Mouse (Mus musculus) kidney, postnatal 0 days (tissue): ENCODE measurements at regions not wholly inside any gene's neighbourhood (a gene's known extent, or its start where the extent isn't known, plus 50 kb on each side); places are given as distances from the start of the nearest gene placed in this dataset.
A peak's percentile ranks its signal among the peaks of the same experiment; 100 is the strongest.

ENCODE experiments used
- ATAC-seq: fragments of 200-750 bp; cut with Nextera tagmentation; replicated peaks from 2 replicates; pipeline ENCODE4 v1.8.0; 2017; ENCODE audit warnings: low read depth, moderate number of reproducible peaks, moderate TSS enrichment, moderate library complexity; ENCODE audit not compliant: low FRiP score
- DNase-seq: peaks from one replicate; pipeline ENCODE4 v3.0.0-alpha.2; 2016; ENCODE audit warnings: low spot score
- H3K27ac ChIP-seq: fragments of 300-500 bp; sonication (generic); 2 replicates; pipeline ENCODE4 v1.5.1; 2014; ENCODE audit warnings: mild to moderate bottlenecking
- H3K27me3 ChIP-seq: fragments of 300-500 bp; sonication (generic); 2 replicates; pipeline ENCODE4 v1.6.1; 2014; ENCODE audit warnings: low read length, mixed read lengths; ENCODE audit not compliant: insufficient read depth
- H3K36me3 ChIP-seq: fragments of 300-500 bp; sonication (generic); 2 replicates; pipeline ENCODE4 v1.6.1; 2014; ENCODE audit warnings: low read length, mixed read lengths; ENCODE audit not compliant: insufficient read depth
- H3K4me1 ChIP-seq: fragments of 300-500 bp; sonication (generic); replicated peaks from 2 replicates; pipeline ENCODE4 v1.6.1; 2014; ENCODE audit warnings: antibody characterized with exemption, low read length, mixed read lengths; ENCODE audit not compliant: insufficient read depth
- H3K4me2 ChIP-seq: fragments of 300-500 bp; sonication (generic); 2 replicates; pipeline ENCODE4 v1.6.1; 2014; ENCODE audit warnings: mild to moderate bottlenecking, low read length, moderate library complexity, mixed read lengths
- H3K4me3 ChIP-seq: fragments of 300-500 bp; sonication (generic); replicated peaks from 2 replicates; pipeline ENCODE4 v1.5.1; 2014; ENCODE audit warnings: low read depth, low read length
- H3K9ac ChIP-seq: fragments of 300-500 bp; sonication (generic); 2 replicates; pipeline ENCODE4 v1.6.1; 2014; ENCODE audit warnings: low read depth, low read length
- H3K9me3 ChIP-seq: fragments of 300-500 bp; sonication (generic); replicated peaks from 2 replicates; pipeline ENCODE4 v1.6.1; 2016; ENCODE audit warnings: low read length, inconsistent platforms, mixed read lengths
- CTCF ChIP-seq: IDR thresholded peaks from 2 replicates; pipeline ENCODE4 v1.5.1; 2016; ENCODE audit warnings: antibody characterized with exemption, low read depth, mild to moderate bottlenecking, moderate library complexity
- WGBS: fragments of 180-500 bp; shearing (Covaris S2); extraction: QIAGEN DNeasy Blood & Tissue Kit; methylation state at CpG from one replicate; pipeline ENCODE4 v1.1.7; 2014; 5-methylcytosine and 5-hydroxymethylcytosine counted together

- 41% methylated on average over 7 of the region's 7 CpGs for whole genome bisulfite sequencing
- Histone ChIP-seq H3K9ac (no peak overlapping the region), H3K36me3 (no peaks in the 10 kb centered on the region), H3K27ac (no peak overlapping the region), H3K27me3 (no peaks in the 10 kb centered on the region), H3K9me3 (no peaks in the 10 kb centered on the region), H3K4me1 (no peaks in the 10 kb centered on the region; the same call in 1 of the 2 replicates), H3K4me2 (no peak overlapping the region), H3K4me3 (no peak overlapping the region)
- TF ChIP-seq CTCF, result no peak
- DNase-seq (no peak), ATAC-seq (peak; percentile 85)
These were observed 131.8 kb upstream of the Sh3bp4 start for GRCm38 (mm10) chr1:88938458-88938857.

GRCm38 (mm10) chr1:88943039-88943438, 127.2 kb upstream of the Sh3bp4 start:
- H3K36me3 ChIP-seq, result no peaks in the 10 kb centered on the region
- H3K9ac ChIP-seq, result no peak overlapping the region
- H3K4me3 ChIP-seq, result no peak overlapping the region
- WGBS, result 41% methylated on average over 8 of the region's 8 CpGs
- DNase-seq (no peak), ATAC-seq (no peak)
- TF ChIP-seq CTCF, result no peak
- no peaks in the 10 kb centered on the region; the same call in 1 of the 2 replicates for H3K4me1 ChIP-seq
- no peak overlapping the region for H3K27ac ChIP-seq
- H3K9me3 ChIP-seq, result no peaks in the 10 kb centered on the region
- H3K4me2 ChIP-seq, result no peak overlapping the region
- H3K27me3 ChIP-seq, result no peaks in the 10 kb centered on the region

GRCm38 (mm10) chr1:88945868-88946267, 124.3 kb upstream of the Sh3bp4 start:
- Histone ChIP-seq H3K4me1 (no peaks in the 10 kb centered on the region), H3K4me3 (no peak overlapping the region), H3K9me3 (no peaks in the 10 kb centered on the region), H3K27me3 (no peaks in the 10 kb centered on the region), H3K27ac (no peak overlapping the region), H3K4me2 (no peak overlapping the region), H3K36me3 (no peaks in the 10 kb centered on the region), H3K9ac (no peak overlapping the region)
- DNase-seq (no peak), ATAC-seq (no peak)
- no peak for TF ChIP-seq CTCF
- WGBS, result 92% methylated on average over 10 of the region's 10 CpGs

- ATAC-seq, result no peak
These were observed 123.8 kb upstream of the Sh3bp4 start for GRCm38 (mm10) chr1:88946374-88946773.

GRCm38 (mm10) chr1:88949911-88950310, 120.3 kb upstream of the Sh3bp4 start:
- Histone ChIP-seq H3K9ac (no peak overlapping the region), H3K27me3 (no peaks in the 10 kb centered on the region), H3K4me2 (no peak overlapping the region), H3K9me3 (no peaks in the 10 kb centered on the region), H3K4me3 (no peak overlapping the region), H3K4me1 (no peaks in the 10 kb centered on the region), H3K36me3 (no peaks in the 10 kb centered on the region), H3K27ac (no peak overlapping the region)
- TF ChIP-seq CTCF, result no peak
- WGBS, result 77% methylated on average over 1 of the region's 1 CpGs
- DNase-seq, result no peak
- no peak for ATAC-seq

More at GRCm38 (mm10) chr1:88946374-88946773, 123.8 kb upstream of the Sh3bp4 start:
- Histone ChIP-seq H3K9me3 (no peaks in the 10 kb centered on the region), H3K27ac (no peak overlapping the region), H3K4me3 (no peak overlapping the region), H3K4me2 (no peak overlapping the region), H3K36me3 (no peaks in the 10 kb centered on the region), H3K4me1 (no peaks in the 10 kb centered on the region), H3K27me3 (no peaks in the 10 kb centered on the region), H3K9ac (no peak overlapping the region)
- WGBS, result 84% methylated on average over 8 of the region's 8 CpGs
- DNase-seq, result no peak
- no peak for TF ChIP-seq CTCF

GRCm38 (mm10) chr1:88953516-88953915, 116.7 kb upstream of the Sh3bp4 start:
- WGBS, result 80% methylated on average over 4 of the region's 4 CpGs

GRCm38 (mm10) chr1:88954784-88955183, 115.4 kb upstream of the Sh3bp4 start:
- TF ChIP-seq CTCF, result no peak
- no peak for ATAC-seq
- 82% methylated on average over 5 of the region's 5 CpGs for WGBS

More at GRCm38 (mm10) chr1:88953516-88953915, 116.7 kb upstream of the Sh3bp4 start:
- H3K4me1 ChIP-seq, result no peaks in the 10 kb centered on the region
- DNase-seq, result no peak
- H3K9ac ChIP-seq, result no peak overlapping the region
- TF ChIP-seq CTCF, result no peak
- no peaks in the 10 kb centered on the region for H3K36me3 ChIP-seq
- ATAC-seq, result no peak
- no peak overlapping the region for H3K4me3 ChIP-seq
- no peak overlapping the region for H3K4me2 ChIP-seq
- H3K27me3 ChIP-seq, result no peaks in the 10 kb centered on the region
- no peaks in the 10 kb centered on the region for H3K9me3 ChIP-seq
- no peak overlapping the region for H3K27ac ChIP-seq

More at GRCm38 (mm10) chr1:88954784-88955183, 115.4 kb upstream of the Sh3bp4 start:
- Histone ChIP-seq H3K4me3 (no peak overlapping the region), H3K27ac (no peak overlapping the region), H3K27me3 (no peaks in the 10 kb centered on the region), H3K9ac (no peak overlapping the region), H3K36me3 (no peaks in the 10 kb centered on the region), H3K4me1 (0 out of 2 replicates have a peak, but pooled peaks cover 5% of the 10 kb centered on the region), H3K4me2 (no peak overlapping the region), H3K9me3 (no peaks in the 10 kb centered on the region)
- no peak for DNase-seq
